Mouse (Mus musculus): ENCODE data around the gene Ofd1.

Ofd1 gene

GRCm38 (mm10) chrX:166359927-166360440, 80.5 kb downstream of the Ofd1 start:
- DNase-seq (ENCODE audit: low spot score) = no peak

- DNase-seq (ENCODE audit: low spot score) = no peak
Measured at GRCm38 (mm10) chrX:166358955-166359354, 81.5 kb downstream of the Ofd1 start.

- no peak for DNase-seq (ENCODE audit: low spot score)
Measured at GRCm38 (mm10) chrX:166356276-166356675, 84.2 kb downstream of the Ofd1 start.

GRCm38 (mm10) chrX:166354913-166355312, 85.6 kb downstream of the Ofd1 start:
- DNase-seq (ENCODE audit: low spot score) = peak; percentile 37

GRCm38 (mm10) chrX:166353412-166353811, 87.1 kb downstream of the Ofd1 start:
- DNase-seq (ENCODE audit: low spot score) = no peak

- DNase-seq (ENCODE audit: low spot score) = peak; percentile 73
Measured at GRCm38 (mm10) chrX:166351790-166352189, 88.7 kb downstream of the Ofd1 start.

- DNase-seq (ENCODE audit: low spot score) = no peak
Measured at GRCm38 (mm10) chrX:166348634-166349033, 91.9 kb downstream of the Ofd1 start.

GRCm38 (mm10) chrX:166348086-166348485, 92.4 kb downstream of the Ofd1 start:
- no peak for DNase-seq (ENCODE audit: low spot score)

- no peak for DNase-seq (ENCODE audit: low spot score)
Measured at GRCm38 (mm10) chrX:166344228-166345015, 96.1 kb downstream of the Ofd1 start.

GRCm38 (mm10) chrX:166341795-166342194, 98.7 kb downstream of the Ofd1 start:
- DNase-seq (ENCODE audit: low spot score) = no peak

Measured in adipocyte (in vitro differentiated cells).